Mouse (Mus musculus) skeletal muscle tissue, adult 2 months (tissue): ENCODE data around the gene Gm20481.
"Not testable (repeated sequence)": the region's sequence is repeated elsewhere in the genome, so short reads cannot be mapped to it uniquely, and the experiment has no call there.

Source experiments
- DNase-seq: peaks from one replicate; pipeline ENCODE4 v3.0.0-alpha.2; 2012; ENCODE audit warnings: low read depth, low spot score

The Gm20481 gene

DNA sequence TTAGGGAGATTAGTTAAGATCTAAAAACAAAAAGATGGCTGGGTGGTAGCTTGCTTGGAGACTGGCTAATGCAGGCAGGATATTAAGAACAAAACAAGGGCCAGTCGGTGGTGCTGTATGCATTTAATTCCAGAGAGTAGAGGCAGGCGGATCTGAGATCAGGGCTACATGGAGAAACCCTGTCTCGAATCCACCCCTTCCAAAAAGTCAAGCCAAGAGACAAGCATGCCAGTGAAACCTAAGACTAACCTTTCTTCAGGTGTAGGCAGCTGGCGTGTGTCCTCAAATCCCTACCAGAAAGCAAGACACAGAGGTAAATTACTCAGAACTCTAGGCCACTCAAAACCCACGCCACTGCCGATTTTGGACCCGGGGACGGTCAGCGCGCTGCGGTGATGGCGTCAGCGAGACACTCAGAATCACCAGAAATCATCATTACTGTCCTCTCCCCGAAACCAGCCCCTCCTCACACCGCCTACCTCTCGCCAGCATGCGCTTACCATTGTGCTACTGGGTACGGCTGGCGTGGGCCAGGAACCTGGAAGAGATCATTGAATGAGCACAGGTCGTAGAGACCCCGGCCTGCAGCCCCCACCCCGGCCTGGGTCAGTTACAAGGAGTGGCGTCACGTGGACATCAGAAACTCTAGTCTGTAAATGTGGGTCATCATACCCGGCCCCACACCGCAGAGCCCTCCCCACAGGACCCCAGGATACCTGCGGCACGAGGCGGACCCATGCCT is 17.9 kb upstream of the Gm20481 start:
- no peak for DNase-seq

DNA sequence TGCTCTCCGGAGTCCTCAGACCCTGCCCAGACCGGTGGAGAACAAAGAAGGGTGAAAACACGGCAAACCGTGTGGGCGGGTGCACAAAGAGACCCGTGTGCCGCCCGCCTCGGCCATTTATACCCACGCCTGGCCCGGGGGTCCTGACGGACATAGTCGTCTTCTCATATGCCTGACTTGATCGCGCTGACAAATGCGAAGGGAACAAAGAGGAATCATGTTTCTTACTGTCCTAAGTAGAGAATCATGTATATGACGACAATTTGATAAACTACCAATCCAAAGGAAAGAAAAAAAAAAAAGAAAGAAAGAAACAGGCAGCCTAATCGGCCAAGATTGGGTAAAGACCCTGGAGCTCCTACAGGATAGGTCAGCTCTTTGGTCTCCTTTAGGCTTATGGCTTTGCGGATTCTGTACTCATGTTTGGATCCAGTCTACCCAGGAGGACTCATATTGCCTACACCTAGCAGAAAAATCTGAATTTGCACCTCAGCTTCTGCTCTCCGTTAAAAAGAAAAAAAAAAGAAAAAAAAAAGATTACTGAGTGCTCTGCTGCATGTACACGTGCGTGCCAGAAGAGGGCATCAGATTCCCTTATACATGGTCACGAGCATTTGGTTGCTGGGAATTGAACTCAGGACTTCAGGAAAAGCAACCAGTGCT is 17.2 kb upstream of the Gm20481 start:
- DNase-seq = peak; percentile 76

- no peak for DNase-seq
Measured at GRCm38 (mm10) chr17:34953258-34953657, 16.5 kb upstream of the Gm20481 start.

- no peak for DNase-seq
Measured at GRCm38 (mm10) chr17:34953904-34954303, 15.8 kb upstream of the Gm20481 start.

DNA sequence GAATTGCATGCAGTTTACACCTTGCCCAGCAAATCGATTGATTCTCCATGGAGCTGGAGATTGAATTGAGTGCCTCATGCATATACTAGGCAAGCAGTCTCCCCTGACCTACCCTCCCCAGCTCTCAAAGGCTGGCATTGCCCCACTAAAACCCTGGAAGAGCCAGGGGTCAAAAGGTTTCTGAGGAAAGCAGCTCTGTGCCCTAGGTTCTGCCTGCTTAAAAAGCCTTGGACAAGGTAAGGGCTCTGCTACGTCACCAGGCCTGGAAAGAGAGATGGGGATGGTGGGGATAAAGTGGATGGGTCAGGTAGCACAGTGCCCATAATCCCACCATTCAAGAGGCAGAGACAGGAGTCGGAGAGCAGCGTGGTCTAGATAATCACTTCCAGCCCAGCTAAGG is 14.9 kb upstream of the Gm20481 start:
- no peak for DNase-seq

GRCm38 (mm10) chr17:34955884-34956283 is 13.8 kb upstream of the Gm20481 start:
- DNase-seq = no peak

DNA sequence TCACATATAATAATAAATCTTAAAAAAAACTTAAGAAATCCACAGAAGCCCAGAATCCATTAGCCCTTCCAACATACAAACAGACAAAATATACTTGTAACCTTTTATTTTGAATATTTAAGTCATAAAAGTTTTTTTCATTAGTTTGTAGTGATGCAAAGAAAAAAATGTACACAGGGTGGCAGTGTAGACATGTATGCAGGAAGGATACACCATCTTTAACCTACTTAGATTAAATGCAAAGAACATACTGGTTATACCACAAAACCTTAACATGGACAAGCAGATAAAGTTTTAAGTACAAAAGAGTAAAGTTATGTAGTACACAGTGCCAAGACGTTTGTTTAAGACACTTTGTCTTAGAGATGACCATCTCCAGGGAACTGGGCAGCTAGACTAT is 13.4 kb upstream of the Gm20481 start:
- no peak for DNase-seq

DNA sequence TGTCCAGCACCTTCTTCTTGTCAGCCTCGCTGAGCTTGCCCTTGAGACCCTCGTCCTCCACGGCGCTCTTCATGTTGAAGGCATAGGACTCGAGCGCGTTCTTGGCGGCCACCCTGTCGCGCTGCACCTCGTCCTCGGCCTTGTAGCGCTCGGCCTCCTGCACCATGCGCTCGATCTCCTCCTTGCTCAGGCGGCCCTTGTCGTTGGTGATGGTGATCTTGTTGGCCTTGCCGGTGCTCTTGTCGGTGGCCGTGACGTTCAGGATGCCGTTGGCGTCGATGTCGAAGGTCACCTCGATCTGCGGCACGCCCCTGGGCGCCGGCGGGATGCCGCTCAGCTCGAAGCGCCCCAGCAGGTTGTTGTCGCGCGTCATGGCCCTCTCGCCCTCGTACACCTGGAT is 12.4 kb upstream of the Gm20481 start:
- not testable (repeated sequence) for DNase-seq

GRCm38 (mm10) chr17:34957966-34958365 is 11.7 kb upstream of the Gm20481 start:
- not testable (repeated sequence) for DNase-seq

DNA sequence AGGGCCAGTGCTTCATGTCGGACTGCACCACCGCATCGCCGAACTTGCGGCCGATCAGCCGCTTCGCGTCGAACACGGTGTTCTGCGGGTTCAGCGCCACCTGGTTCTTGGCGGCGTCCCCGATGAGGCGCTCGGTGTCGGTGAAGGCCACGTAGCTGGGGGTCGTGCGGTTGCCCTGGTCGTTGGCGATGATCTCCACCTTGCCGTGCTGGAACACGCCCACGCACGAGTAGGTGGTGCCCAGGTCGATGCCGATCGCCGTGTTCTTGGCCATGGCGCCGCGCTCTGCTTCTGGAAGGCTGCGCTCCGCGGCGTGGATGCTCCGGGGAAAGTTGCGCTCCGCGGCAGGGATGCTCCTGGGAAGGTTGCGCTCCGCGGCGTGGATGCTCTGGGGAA is 11.0 kb upstream of the Gm20481 start:
- DNase-seq = not testable (repeated sequence)

DNA sequence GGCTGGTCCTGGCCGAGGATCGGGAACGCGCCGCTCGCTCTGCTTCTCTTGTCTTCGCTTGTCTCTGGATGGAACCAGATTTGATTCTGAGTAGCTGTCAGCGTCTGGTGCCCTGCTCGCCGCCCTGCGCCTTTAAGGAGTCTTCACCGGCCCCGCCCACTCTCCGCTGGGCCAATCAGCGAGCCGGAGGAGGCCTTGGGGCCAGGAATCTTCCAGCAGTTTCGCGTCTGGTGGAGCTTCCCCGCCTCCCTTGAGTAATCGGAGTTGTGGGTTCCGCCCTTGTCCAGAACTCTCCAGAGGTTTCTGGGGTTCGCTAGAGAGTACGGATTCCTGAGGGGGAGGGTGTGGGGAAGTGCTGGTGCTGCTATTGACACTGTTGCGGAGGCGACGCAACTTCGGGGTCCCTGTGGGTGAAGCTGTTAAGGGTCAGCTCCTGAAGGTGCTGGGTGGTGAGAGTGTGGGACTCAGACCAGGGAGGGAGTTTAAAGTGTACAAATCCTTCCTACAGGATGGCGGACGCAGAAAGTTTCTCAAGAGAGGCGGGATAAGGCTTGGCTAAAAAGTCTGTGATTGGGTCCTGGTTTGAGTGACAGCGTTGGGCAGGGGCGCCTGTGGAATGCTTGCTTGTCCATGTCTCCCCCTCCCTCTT is 10.5 kb upstream of the Gm20481 start, which contains the start of gene Hspa1b:
Gene Hspa1b, minus strand, starts transcription at position 109 of the 649 bp plus-strand sequence.
- peak; percentile 69 for DNase-seq

GRCm38 (mm10) chr17:34959881-34960515 is 9.7 kb upstream of the Gm20481 start:
- peak; percentile 46 for DNase-seq

GRCm38 (mm10) chr17:34960702-34961493 is 8.8 kb upstream of the Gm20481 start:
- DNase-seq = no peak

- peak; percentile 60 for DNase-seq
Measured at GRCm38 (mm10) chr17:34962125-34962524, 7.6 kb upstream of the Gm20481 start.

DNA sequence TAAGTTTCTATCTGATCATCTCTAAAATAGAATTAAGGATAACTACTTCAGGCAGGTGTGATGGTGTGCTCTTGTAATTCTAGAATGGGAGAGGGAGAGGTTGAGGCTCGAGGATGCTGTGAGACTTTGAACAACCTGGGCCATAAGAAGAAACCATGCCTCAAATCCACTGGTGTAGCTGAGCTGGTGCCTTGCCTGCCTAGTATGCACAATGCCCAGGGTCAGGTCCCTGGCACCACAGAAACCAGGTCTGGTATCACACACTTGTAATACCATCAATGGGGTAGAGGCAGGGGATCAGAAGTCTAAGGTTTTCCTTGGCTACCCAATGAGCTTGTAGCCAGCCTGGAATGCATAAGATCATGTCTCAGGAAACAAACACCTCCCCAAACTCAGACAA is 6.9 kb upstream of the Gm20481 start:
- no peak for DNase-seq

DNA sequence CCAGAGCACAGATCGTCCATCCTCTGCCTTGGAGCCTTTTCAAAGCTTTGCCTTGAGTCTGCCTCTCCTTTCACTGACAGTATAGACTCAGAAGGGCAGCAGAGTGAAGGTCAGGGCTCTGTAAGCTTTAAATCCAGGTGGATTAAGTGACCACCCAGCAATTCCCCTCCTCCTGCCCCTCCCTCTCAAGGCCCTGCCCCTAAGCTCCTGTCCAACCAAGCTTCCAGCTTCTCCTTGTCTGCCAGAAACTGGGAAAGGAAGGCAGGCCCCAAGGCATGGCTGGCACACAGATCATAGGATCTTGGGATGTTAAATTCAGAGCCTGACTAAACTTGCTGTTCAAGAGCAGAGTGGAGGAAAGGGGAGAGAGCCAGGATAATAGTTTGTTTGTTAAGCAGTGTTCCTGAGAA is 5.1 kb upstream of the Gm20481 start:
- DNase-seq = no peak

GRCm38 (mm10) chr17:34965627-34966026 is 4.1 kb upstream of the Gm20481 start:
- DNase-seq = no peak

GRCm38 (mm10) chr17:34970850-34971249 is 1.1 kb downstream of the Gm20481 start:
- DNase-seq = not testable (repeated sequence)

GRCm38 (mm10) chr17:34971694-34972068 is 2.0 kb downstream of the Gm20481 start:
- DNase-seq = not testable (repeated sequence)

DNA sequence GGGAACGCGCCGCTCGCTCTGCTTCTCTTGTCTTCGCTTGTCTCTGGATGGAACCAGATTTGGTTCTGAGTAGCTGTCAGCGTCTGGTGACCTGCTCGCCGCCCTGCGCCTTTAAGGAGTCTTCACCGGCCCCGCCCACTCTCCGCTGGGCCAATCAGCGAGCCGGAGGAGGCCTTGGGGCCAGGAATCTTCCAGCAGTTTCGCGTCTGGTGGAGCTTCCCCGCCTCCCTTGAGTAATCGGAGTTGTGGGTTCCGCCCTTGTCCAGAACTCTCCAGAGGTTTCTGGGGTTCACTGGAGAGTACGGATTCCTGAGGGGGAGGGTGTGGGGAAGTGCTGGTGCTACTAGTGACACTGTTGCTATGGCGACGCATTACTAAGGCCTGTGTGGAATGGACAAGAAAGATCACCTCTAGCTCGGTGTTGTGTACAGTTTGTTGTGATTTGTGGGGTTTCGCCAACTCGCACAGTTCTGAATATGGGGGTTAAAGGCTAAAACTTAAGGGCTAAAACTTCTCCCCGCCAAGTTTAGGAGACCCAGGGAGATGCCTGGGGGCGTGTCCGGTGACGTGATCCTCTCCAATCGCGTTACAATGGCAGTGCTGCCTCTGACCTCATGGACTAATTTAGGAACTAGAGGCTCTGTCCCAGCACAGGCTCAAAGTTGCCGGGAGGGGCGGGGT is 2.5 kb downstream of the Gm20481 start, which contains the start of the genes Hspa1a and Hspa1l:
Gene Hspa1a, minus strand, starts transcription at position 88 of the 681 bp plus-strand sequence.
Gene Hspa1l, plus strand, starts transcription at position 635 of the 681 bp plus-strand sequence.
- DNase-seq = peak; percentile 86
